Mouse (Mus musculus): ENCODE results near the gene Ptpn6. TPM values are rescaled to one million over a fixed set of nuclear protein-coding genes. Genes with fewer than 3 reads are reported as not detected.

Ptpn6 gene
- polyA plus RNA-seq, 1 experiment, result 7.1 TPM

- no peak for DNase-seq (ENCODE audit: extremely low spot score in 1 of 2, low spot score in 1 of 2)
These were observed 5.8 kb downstream of the Ptpn6 start for GRCm38 (mm10) chr6:124732476-124733370.

DNA sequence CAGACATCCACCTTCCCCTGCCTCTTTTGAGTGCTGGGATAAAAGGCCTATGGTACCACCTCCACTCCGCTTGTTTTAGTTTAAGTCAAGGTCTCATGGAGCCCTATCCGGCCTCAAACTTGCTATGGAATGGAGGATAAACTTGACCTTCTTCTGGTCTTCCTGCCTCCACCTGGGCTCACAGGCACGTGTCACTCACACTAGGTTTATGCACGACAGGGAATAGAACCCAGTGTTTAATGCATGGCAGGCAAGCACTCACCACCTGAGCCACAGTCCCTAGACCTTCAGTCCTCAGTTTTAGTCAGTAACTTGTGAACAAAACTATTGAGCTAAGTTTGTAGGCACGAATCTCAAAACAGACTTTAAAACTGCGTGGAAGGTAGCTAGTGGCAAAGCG is 7.5 kb downstream of the Ptpn6 start:
- DNase-seq (ENCODE audit: extremely low spot score in 1 of 2, low spot score in 1 of 2), result no peak

GRCm38 (mm10) chr6:124729850-124730705 is 8.4 kb downstream of the Ptpn6 start:
- DNase-seq (ENCODE audit: extremely low spot score in 1 of 2, low spot score in 1 of 2), result no peak

DNA sequence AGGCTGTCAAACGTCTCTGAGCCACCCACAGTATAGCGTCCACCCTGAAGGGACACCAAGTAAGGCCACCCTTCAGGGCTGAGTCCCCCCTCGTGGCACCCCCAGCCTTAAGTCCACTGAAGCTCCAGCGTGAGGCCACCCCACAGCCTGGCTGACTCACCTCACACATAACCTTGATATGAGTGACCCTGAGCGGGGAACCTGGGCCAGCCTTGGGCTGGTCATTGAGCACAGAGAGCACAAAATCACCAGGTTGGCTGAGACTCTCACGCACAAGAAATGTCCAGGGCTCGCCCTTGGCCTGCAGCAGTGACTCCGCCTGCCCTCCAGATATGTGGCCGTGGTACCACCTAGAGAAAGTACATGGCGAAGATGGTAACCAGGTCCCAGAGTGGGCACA is 9.9 kb downstream of the Ptpn6 start:
- DNase-seq (ENCODE audit: extremely low spot score in 1 of 2, low spot score in 1 of 2), result no peak

- DNase-seq (ENCODE audit: extremely low spot score in 1 of 2, low spot score in 1 of 2), result no peak
These were observed 14.0 kb downstream of the Ptpn6 start for GRCm38 (mm10) chr6:124724472-124724871.

DNA sequence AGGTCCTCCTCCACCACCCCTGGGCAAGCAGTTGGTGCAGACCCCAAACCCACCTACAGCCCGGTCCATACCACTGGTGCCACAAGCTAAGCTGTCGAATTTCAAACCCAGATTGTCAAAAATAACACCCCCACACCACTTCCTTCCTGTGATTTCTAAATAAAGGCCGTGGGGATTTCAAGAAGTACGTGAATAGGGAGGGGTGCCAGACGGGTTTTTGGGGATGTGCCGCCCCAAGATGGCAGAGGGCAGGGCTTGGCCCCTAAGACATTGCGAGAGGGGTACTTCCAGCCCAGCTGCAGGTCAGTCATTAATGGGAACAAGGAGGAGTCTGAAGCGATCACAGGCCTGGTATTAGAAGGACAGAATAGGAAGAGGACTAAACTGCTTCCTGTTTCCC is 15.0 kb downstream of the Ptpn6 start:
- DNase-seq (ENCODE audit: extremely low spot score in 1 of 2, low spot score in 1 of 2), result no peak

DNA sequence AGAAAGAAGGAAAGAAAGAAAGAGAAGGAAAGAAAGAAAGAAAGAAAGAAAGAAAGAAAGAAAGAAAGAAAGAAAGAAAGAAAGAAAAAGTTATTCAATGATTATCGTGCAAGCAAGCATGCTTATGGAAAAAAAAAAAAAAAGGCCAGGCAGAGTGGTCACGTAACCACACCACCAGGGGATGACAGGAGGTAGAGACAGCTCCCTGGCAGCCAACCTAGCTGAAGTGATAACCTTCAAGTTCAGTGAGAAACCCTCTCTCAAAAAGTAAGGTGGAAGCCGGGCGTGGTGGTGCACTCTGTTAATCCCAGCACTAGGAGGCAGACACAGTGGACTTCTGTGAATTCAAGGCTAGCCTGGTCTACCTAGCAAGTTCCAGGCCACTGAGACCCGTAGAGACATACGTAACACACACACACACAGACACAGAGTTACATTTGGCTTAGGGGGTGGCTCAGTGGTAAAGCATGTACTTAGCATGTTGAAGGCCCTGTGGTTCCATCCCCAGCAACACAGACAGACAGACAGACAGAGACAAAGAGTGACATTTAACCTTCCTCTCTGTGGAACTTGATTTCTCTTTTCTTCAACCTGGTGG is 15.5 kb downstream of the Ptpn6 start:
- DNase-seq (ENCODE audit: extremely low spot score in 1 of 2, low spot score in 1 of 2), result no peak

GRCm38 (mm10) chr6:124720904-124721303 is 17.6 kb downstream of the Ptpn6 start:
- no peak for DNase-seq (ENCODE audit: extremely low spot score in 1 of 2, low spot score in 1 of 2)

DNA sequence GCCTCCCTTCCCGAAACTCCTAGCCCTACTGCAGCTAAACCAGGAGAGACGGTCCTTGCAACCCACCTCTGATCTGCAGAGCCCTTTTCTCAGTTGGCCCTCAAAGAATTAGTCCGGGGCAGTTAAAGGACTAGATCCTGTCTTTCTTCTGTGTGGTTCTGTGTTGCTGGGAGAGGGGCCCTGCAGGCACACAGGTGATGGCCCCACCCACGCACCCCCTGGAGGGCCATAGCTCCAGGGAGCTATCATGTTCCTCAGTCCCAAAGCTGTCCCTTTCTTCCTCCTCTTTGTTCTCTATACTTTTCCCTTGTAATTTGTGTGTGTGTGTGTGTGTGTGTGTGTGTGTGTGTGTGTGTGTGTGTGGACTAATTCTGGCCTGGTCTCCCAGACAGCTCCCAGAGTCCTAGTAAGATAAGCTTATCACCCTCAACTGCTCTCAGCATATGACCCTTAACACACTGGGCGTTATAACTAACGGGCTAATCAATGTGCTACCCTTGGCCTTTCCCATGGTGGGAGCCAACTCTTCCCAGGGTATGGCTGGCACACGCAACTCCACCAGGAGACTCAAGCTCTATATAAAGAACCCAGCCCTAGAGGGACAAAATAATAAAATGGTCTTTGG is 19.0 kb downstream of the Ptpn6 start:
- no peak for DNase-seq (ENCODE audit: extremely low spot score in 1 of 2, low spot score in 1 of 2)

DNA sequence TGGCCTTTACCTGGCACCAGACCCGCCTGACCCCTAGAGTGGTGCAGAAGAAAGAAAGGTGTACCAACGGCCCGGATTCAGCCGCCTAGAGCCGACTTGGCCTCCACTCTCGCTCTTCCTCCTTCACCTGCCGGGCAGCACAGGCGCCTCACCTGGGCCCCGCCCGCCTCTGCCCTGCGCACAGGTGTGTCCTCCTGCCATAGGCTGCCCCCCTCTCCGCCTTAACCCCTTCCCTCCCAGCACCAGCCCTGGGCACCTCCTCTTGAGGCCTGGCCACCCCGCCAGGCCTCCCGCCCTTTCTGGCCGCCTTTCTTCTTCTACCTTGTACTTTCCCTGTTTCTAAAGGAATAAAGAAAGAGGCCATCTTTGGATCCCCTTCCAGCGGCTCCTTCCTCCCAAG is 19.8 kb downstream of the Ptpn6 start:
- no peak for DNase-seq (ENCODE audit: extremely low spot score in 1 of 2, low spot score in 1 of 2)

DNA sequence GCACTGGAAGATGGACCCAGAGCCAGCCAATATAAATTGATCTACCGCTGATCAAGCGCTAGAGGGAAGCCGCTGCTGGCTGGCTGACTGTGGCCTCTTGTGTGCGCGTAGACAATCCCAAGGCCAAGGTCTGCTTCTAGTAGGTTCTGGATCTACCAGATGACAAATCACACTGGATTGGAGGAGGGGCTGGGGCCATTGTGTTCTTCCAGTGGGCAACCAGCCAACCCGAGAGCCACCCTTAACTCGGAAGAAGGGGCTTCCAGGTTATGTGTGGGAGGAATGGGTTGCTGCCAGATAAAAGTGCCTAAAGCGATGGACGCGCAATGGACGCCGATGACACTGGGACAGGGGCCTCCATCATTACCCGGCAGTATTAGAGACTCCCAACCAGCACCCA is 20.5 kb downstream of the Ptpn6 start:
- DNase-seq (ENCODE audit: extremely low spot score in 1 of 2, low spot score in 1 of 2), result no peak

- DNase-seq (ENCODE audit: extremely low spot score in 1 of 2, low spot score in 1 of 2), result no peak
These were observed 21.5 kb downstream of the Ptpn6 start for GRCm38 (mm10) chr6:124716864-124717490.

GRCm38 (mm10) chr6:124712918-124713317 is 25.6 kb downstream of the Ptpn6 start:
- no peak for DNase-seq (ENCODE audit: extremely low spot score in 1 of 2, low spot score in 1 of 2)

DNA sequence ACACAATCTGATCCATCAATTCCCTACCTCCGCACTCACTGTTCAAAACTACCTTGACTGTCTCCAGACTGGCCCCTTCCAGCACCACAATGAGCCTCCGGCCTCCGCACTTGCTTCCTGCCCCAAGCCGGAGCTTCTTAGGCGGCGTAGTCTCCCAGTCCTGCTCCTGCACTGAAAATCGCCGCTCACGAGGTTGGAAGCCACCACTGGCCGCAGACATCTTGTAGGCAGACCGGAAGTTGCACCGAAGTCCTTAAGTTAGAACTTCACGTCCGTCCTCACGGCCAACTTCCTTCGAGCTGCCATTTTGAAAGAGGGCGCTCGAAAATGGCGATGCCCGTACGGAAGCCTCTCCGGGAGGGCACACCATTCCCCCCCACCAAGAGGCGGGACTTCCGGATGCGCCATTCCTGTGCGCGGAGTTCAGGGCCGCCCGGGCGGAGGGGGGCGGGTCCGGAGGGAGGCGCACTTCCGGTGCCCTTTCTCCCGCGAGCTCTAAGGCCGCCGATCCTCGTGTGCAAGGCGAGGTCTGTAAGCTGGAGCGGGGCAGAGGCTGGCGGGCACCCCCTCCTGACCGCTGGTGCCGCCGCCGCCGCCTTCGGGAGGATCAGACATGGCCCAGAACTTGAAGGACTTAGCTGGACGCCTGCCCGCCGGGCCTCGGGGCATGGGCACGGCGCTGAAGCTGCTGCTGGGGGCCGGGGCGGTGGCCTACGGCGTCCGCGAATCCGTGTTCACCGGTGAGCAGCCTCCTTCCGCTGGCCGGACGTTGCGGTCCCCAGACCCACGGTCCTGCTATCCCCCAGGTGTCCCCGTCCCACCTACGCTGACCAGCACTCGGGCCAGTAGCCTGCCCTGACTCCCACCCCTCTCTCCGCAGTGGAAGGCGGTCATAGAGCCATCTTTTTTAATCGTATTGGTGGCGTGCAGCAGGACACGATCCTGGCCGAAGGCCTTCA is 26.4 kb downstream of the Ptpn6 start, which contains the start of the genes Emg1 and Phb2:
Emg1 (minus strand) TSS at position 355 of the 959 bp plus-strand sequence.
Phb2 (plus strand) TSS at position 513 of the 959 bp plus-strand sequence.
- peak; percentile 95 to 98 for DNase-seq (ENCODE audit: extremely low spot score in 1 of 2, low spot score in 1 of 2)

- DNase-seq (ENCODE audit: extremely low spot score in 1 of 2, low spot score in 1 of 2), result no peak
These were observed 30.1 kb downstream of the Ptpn6 start for GRCm38 (mm10) chr6:124708289-124708889.

GRCm38 (mm10) chr6:124706061-124706627 is 32.4 kb downstream of the Ptpn6 start:
- DNase-seq (ENCODE audit: extremely low spot score in 1 of 2, low spot score in 1 of 2), result no peak

DNA sequence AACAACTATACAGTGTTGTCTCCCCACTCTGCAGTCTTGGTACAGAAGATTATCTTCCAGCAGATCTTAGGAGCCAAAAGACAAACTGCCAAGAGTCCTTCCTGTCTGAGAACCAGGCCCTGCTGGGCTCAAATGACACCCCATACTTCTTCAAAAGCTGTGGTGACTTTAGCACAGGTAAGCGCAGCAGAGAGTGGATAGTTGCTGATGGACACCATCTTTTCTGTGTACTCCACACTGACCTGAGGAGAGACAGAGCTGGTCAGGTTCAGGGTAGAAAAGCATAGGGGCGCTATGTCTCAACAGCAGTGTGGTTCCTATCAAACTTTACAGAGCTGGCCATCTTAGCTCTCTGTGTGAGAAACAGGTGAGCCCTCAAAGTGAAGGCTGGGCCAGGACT is 34.1 kb downstream of the Ptpn6 start:
- DNase-seq (ENCODE audit: extremely low spot score in 1 of 2, low spot score in 1 of 2), result no peak

GRCm38 (mm10) chr6:124703789-124704188 is 34.7 kb downstream of the Ptpn6 start:
- no peak for DNase-seq (ENCODE audit: extremely low spot score in 1 of 2, low spot score in 1 of 2)

Data from frontal cortex, adult 2 months (tissue).